Mouse (Mus musculus): ENCODE measurements around the gene Col27a1. TPM values are rescaled to one million over a fixed set of nuclear protein-coding genes. Genes with fewer than 3 reads are reported as not detected.

Col27a1 gene
- polyA plus RNA-seq, 1 experiment from 2014 or later, result 19.3 TPM

DNA sequence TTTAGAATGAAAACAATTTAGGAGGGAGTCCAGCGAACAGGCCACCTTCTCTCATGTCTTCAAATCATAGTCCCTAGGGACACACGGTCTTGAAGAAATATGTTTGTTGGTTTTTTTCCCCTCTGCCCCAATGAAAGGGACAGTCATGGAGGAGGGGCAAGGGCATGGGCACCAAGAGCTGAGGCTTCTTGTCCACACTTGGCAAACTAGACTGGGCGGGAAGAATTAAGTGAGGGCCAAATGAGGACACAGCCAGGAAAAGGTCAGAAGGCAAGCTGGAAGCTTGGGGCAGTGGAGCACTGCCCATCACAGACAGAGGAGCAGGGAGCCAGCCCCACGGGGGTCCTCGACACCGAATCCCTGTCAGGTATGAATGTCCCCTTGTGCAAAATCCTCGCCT, 9.9 kb upstream of the Col27a1 start:
- Histone ChIP-seq H3K4me1 (peaks cover 5% of the 10 kb centered on the region; the same call in 1 of the 2 replicates), H3K4me2 (replicated peaks) (no peak overlapping the region), H3K36me3 (no peaks in the 10 kb centered on the region), H3K4me3 (no peak overlapping the region), H3K27me3 (no peaks in the 10 kb centered on the region), H3K9ac (no peak overlapping the region), H3K9me3 (no peaks in the 10 kb centered on the region), H3K27ac (no peak overlapping the region)
- WGBS, result 85% methylated on average over 7 of the region's 7 CpGs
- ATAC-seq (ENCODE audit: insufficient number of reproducible peaks, insufficient read depth, low FRiP score, low TSS enrichment), result no peak

- Histone ChIP-seq H3K36me3 (no peaks in the 10 kb centered on the region), H3K27me3 (no peaks in the 10 kb centered on the region), H3K4me2 (replicated peaks) (no peak overlapping the region), H3K4me3 (no peak overlapping the region), H3K4me1 (peaks cover 5% of the 10 kb centered on the region; the same call in 1 of the 2 replicates), H3K27ac (no peak overlapping the region), H3K9me3 (no peaks in the 10 kb centered on the region), H3K9ac (no peak overlapping the region)
- no peak for ATAC-seq (ENCODE audit: insufficient number of reproducible peaks, insufficient read depth, low FRiP score, low TSS enrichment)
- WGBS, result 69% methylated on average over 7 of the region's 7 CpGs
Measured at GRCm38 (mm10) chr4:63205583-63205982, 8.2 kb upstream of the Col27a1 start.

- under 1% methylated on average over 67 of the region's 71 CpGs for WGBS
- Histone ChIP-seq H3K9ac (peak overlapping the region; percentile 72), H3K4me3 (peak overlapping the region; percentile 69), H3K4me2 (replicated peaks) (peak overlapping the region; percentile 87), H3K36me3 (no peaks in the 10 kb centered on the region), H3K27ac (peak overlapping the region; percentile 77), H3K4me1 (peaks cover 26% of the 10 kb centered on the region), H3K9me3 (no peaks in the 10 kb centered on the region), H3K27me3 (peaks cover 13% of the 10 kb centered on the region; the same call in 1 of the 2 replicates)
- ATAC-seq (ENCODE audit: insufficient number of reproducible peaks, insufficient read depth, low FRiP score, low TSS enrichment), result peak; percentile 44
Measured at GRCm38 (mm10) chr4:63215185-63215992, 1.6 kb downstream of the Col27a1 start.

DNA sequence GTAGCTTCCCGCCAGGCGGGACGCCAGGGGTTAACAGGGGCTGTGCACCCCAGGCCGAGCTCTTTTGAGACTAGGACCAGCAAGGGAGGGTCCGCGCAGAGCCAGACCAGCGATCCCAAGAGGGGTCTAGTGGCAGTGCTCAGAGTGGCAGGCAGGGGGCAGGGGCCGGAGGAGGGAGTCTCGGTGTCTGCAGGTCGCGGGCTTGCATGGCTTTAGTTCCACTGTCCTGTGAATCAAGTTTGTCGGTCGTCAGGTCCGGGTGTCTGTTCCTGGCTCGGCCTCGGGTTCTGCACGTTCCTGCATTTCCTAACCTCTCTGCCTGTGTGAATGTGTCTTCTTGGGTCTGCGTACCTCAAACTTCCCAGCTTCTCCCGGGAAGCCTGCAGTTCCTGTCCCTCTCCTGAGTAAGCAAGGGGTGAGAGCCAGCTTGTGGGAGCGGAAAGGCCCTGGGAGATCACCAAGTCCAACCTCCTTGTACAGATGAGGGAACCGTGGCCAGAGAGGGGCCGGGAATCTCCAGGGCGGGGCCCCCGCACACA, 2.3 kb downstream of the Col27a1 start:
- 0 out of 2 replicates have a peak, but pooled peaks have one; percentile 38 for ATAC-seq (ENCODE audit: insufficient number of reproducible peaks, insufficient read depth, low FRiP score, low TSS enrichment)
- Histone ChIP-seq H3K27ac (peak overlapping the region; percentile 77), H3K9me3 (no peaks in the 10 kb centered on the region), H3K4me3 (peak overlapping the region; percentile 69), H3K27me3 (peaks cover 13% of the 10 kb centered on the region; the same call in 1 of the 2 replicates), H3K4me1 (peaks cover 26% of the 10 kb centered on the region), H3K4me2 (replicated peaks) (peak overlapping the region; percentile 87), H3K36me3 (no peaks in the 10 kb centered on the region), H3K9ac (peak overlapping the region; percentile 72)
- 1% methylated on average over 24 of the region's 24 CpGs for WGBS

DNA sequence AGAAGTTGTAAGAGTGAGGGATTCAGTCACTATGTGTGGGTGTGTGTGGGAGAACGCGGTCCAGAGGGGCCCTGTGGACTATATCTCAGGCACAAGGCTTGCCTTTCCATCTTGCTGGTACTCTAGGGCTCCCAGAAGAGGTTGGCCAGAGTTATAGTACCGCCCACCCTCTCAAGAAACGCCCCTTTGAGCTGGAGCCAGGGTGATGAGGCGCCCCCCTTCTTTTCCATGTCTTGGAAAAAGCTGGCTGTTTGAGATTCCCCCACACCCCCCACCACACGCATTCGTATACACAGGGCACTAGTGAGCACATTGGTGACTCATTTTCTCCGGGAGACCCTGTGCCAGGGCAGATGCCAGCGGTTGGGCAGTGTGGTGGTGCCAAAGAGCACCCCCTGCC, 2.8 kb downstream of the Col27a1 start:
- Histone ChIP-seq H3K4me3 (peak overlapping the region; percentile 69), H3K4me1 (peaks cover 26% of the 10 kb centered on the region), H3K27me3 (peaks cover 13% of the 10 kb centered on the region; the same call in 1 of the 2 replicates), H3K36me3 (peaks cover under 1% of the 10 kb centered on the region; the same call in 1 of the 2 replicates), H3K4me2 (replicated peaks) (peak overlapping the region; percentile 87), H3K27ac (no peak overlapping the region), H3K9me3 (no peaks in the 10 kb centered on the region), H3K9ac (peak overlapping the region; percentile 72)
- peak; percentile 24; the same call in 1 of the 2 replicates for ATAC-seq (ENCODE audit: insufficient number of reproducible peaks, insufficient read depth, low FRiP score, low TSS enrichment)
- WGBS, result 26% methylated on average over 9 of the region's 9 CpGs

DNA sequence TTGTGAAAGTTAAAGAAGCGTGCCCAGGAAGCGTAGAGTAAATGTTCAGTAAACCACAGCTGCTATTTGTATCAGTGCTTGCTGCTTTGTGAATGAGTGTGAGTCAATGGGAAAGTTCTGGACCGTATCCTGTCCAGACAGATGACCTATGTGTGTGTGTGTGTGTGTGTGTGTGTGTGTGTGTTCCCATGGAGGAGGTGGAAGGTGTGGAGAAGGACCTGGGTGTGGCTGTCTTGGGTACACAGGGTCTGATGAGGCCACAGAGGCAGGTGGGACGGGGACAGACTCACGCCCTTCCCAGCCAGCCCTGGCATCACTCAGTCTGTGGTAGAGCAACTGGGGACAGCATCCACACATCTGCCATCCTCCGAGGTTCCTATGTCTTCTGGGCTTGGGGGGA, 3.7 kb downstream of the Col27a1 start:
- Histone ChIP-seq H3K4me2 (replicated peaks) (peak overlapping the region; percentile 87), H3K36me3 (peaks cover 10% of the 10 kb centered on the region), H3K27me3 (peaks cover 11% of the 10 kb centered on the region; the same call in 1 of the 2 replicates), H3K4me1 (peaks cover 26% of the 10 kb centered on the region), H3K9me3 (no peaks in the 10 kb centered on the region), H3K27ac (no peak overlapping the region), H3K4me3 (no peak overlapping the region), H3K9ac (0 out of 2 replicates have a peak overlapping the region, but pooled peaks have one; percentile 2)
- WGBS, result 80% methylated on average over 6 of the region's 6 CpGs
- no peak for ATAC-seq (ENCODE audit: insufficient number of reproducible peaks, insufficient read depth, low FRiP score, low TSS enrichment)

DNA sequence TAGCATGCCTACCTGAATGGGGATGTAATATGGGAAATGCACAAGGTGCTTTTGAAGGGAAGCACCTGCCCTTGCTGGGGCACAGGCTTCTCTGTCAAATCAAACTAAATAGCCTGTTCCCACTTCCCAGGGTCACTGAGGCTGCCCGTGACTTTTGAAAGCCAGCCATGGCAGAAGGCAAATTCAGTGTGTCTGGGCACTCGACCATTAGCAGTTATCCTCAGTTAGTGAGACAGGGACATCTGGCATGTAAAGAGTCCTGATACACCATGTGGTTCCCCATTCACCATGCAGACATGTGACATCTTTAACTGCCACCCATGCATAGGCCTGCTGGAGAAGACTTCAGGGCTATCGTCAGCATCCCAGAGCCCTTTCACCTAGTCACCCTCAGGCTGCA, 5.3 kb downstream of the Col27a1 start:
- H3K9me3 ChIP-seq, result no peaks in the 10 kb centered on the region
- H3K36me3 ChIP-seq, result peaks cover 21% of the 10 kb centered on the region
- no peak overlapping the region for H3K4me2 ChIP-seq (replicated peaks)
- H3K4me3 ChIP-seq, result no peak overlapping the region
- H3K27me3 ChIP-seq, result peaks cover 2% of the 10 kb centered on the region; the same call in 1 of the 2 replicates
- ATAC-seq (ENCODE audit: insufficient number of reproducible peaks, insufficient read depth, low FRiP score, low TSS enrichment), result no peak
- peaks cover 26% of the 10 kb centered on the region for H3K4me1 ChIP-seq
- H3K27ac ChIP-seq, result no peak overlapping the region
- H3K9ac ChIP-seq, result no peak overlapping the region
- WGBS, result 83% methylated on average over 3 of the region's 3 CpGs

DNA sequence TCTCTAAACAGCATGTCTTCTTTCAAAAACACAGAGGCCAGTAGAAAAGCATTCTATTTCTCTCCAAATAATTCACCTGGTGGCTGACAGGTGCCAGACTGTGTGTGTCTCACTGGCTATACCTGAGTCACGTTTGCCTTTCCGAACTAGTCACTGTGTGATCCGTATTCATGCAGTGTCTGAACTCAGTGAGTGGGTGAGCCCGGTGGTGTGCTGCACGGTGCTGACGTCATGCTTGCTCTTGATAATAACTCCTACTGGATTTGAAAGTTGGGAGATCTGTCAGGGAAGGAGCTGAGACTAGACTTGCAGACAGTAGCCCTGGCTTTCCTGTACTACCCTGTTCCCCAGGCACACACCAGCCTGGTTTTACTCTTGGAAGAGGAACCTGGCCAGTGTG, 5.8 kb downstream of the Col27a1 start:
- Histone ChIP-seq H3K4me2 (replicated peaks) (no peak overlapping the region), H3K36me3 (peaks cover 27% of the 10 kb centered on the region), H3K4me1 (peaks cover 26% of the 10 kb centered on the region), H3K27me3 (no peaks in the 10 kb centered on the region), H3K9ac (no peak overlapping the region), H3K9me3 (no peaks in the 10 kb centered on the region), H3K4me3 (no peak overlapping the region), H3K27ac (no peak overlapping the region)
- no peak for ATAC-seq (ENCODE audit: insufficient number of reproducible peaks, insufficient read depth, low FRiP score, low TSS enrichment)
- 87% methylated on average over 6 of the region's 6 CpGs for WGBS

DNA sequence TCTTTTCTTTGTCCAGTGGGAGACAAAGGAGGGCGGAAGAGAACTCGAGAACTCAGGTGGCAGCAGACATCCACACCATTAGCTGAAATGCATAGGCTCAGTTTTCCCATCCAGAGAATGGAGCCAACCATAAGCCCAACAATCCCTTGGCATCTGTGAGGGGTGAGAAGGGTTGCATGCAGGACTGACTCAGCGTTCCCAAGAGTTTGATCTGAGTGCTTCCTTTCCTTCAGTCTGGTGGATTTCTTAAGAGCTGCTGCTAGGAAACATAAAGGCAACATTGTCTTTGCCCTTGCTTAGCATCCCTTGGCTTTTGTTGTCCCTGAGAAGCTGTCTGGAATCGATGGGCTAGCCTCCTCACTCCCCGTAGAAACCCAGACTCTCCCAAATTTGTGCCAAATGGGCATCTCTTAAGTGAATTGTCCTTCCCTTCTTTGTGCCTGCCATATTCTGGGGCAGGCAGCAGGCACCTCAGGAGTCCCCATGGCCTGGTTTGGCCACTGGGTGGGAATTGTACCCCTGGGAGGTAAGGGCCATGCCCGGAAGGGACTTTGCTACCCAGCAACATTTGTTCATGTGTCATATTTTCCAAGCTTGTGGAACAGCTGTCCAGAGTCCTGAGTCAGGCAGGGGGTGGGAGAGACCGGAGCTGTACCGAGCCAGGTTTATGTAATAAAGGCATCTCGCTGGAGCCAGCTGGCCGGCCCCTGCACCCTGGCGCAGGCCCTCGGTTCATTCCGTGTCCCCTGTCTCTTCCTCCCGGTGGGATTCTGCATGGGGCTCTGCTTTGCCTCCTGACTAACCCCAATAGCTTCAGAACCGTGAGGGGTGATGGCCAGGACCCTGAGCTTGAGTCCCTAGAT, 7.5 kb downstream of the Col27a1 start:
- Histone ChIP-seq H3K27ac (no peak overlapping the region), H3K4me3 (no peak overlapping the region), H3K9ac (no peak overlapping the region), H3K4me1 (peaks cover 30% of the 10 kb centered on the region), H3K9me3 (no peaks in the 10 kb centered on the region), H3K27me3 (no peaks in the 10 kb centered on the region), H3K36me3 (peaks cover 39% of the 10 kb centered on the region), H3K4me2 (replicated peaks) (no peak overlapping the region)
- no peak for ATAC-seq (ENCODE audit: insufficient number of reproducible peaks, insufficient read depth, low FRiP score, low TSS enrichment)
- WGBS, result 84% methylated on average over 15 of the region's 15 CpGs

- Histone ChIP-seq H3K4me2 (replicated peaks) (no peak overlapping the region), H3K27me3 (no peaks in the 10 kb centered on the region), H3K9ac (no peak overlapping the region), H3K36me3 (peaks cover 39% of the 10 kb centered on the region), H3K27ac (no peak overlapping the region), H3K9me3 (no peaks in the 10 kb centered on the region), H3K4me3 (no peak overlapping the region), H3K4me1 (peaks cover 29% of the 10 kb centered on the region)
- 81% methylated on average over 8 of the region's 8 CpGs for WGBS
- no peak for ATAC-seq (ENCODE audit: insufficient number of reproducible peaks, insufficient read depth, low FRiP score, low TSS enrichment)
Measured at GRCm38 (mm10) chr4:63222246-63222645, 8.4 kb downstream of the Col27a1 start.

- no peaks in the 10 kb centered on the region for H3K9me3 ChIP-seq
- H3K27ac ChIP-seq, result no peak overlapping the region
- WGBS, result 83% methylated on average over 10 of the region's 10 CpGs
- peaks cover 39% of the 10 kb centered on the region for H3K36me3 ChIP-seq
- ATAC-seq (ENCODE audit: insufficient number of reproducible peaks, insufficient read depth, low FRiP score, low TSS enrichment), result no peak
- H3K9ac ChIP-seq, result no peak overlapping the region
- H3K4me2 ChIP-seq (replicated peaks), result no peak overlapping the region
- no peaks in the 10 kb centered on the region for H3K27me3 ChIP-seq
- H3K4me1 ChIP-seq, result peaks cover 29% of the 10 kb centered on the region
- H3K4me3 ChIP-seq, result no peak overlapping the region
Measured at GRCm38 (mm10) chr4:63225373-63225772, 11.6 kb downstream of the Col27a1 start.

All from embryonic facial prominence, embryonic 12.5 days (tissue).